Mouse (Mus musculus) forebrain, embryonic 16.5 days (tissue): ENCODE data around the gene Dpf3. TPM values are rescaled to one million over a fixed set of nuclear protein-coding genes. Genes with fewer than 3 reads are reported as not detected.

Source experiments
- ATAC-seq: fragments of 200-750 bp; cut with Nextera tagmentation; 2 replicates; pipeline ENCODE4 v1.8.0; 2017; ENCODE audit warnings: mild to moderate bottlenecking, moderate library complexity
- H3K27ac ChIP-seq: fragments of 300-500 bp; sonication (generic); 2 replicates; pipeline ENCODE4 v1.5.1; 2014; ENCODE audit warnings: low read length, control low read depth
- H3K27me3 ChIP-seq: fragments of 300-500 bp; sonication (generic); replicated peaks from 2 replicates; pipeline ENCODE4 v1.6.1; 2014; ENCODE audit warnings: low read length; ENCODE audit not compliant: control insufficient read depth, insufficient read depth
- H3K36me3 ChIP-seq: fragments of 300-500 bp; sonication (generic); 2 replicates; pipeline ENCODE4 v1.6.1; 2014; ENCODE audit not compliant: control insufficient read depth, insufficient read depth
- H3K4me1 ChIP-seq: fragments of 300-500 bp; sonication (generic); replicated peaks from 2 replicates; pipeline ENCODE4 v1.6.1; 2014; ENCODE audit warnings: low read length; ENCODE audit not compliant: control insufficient read depth, insufficient read depth
- H3K4me2 ChIP-seq: fragments of 300-500 bp; sonication (generic); 2 replicates; pipeline ENCODE4 v1.6.1; 2014; ENCODE audit warnings: mild to moderate bottlenecking, low read length, control low read depth
- H3K4me3 ChIP-seq: fragments of 300-500 bp; sonication (generic); replicated peaks from 2 replicates; pipeline ENCODE4 v1.5.1; 2014; ENCODE audit warnings: mild to moderate bottlenecking, low read length, control low read depth
- H3K9ac ChIP-seq: fragments of 300-500 bp; sonication (generic); replicated peaks from 2 replicates; pipeline ENCODE4 v1.6.1; 2014; ENCODE audit warnings: low read depth, low read length, control low read depth
- H3K9me3 ChIP-seq: fragments of 300-500 bp; sonication (generic); 2 replicates; pipeline ENCODE4 v1.6.1; 2016; ENCODE audit warnings: low read length; ENCODE audit not compliant: control insufficient read depth
- WGBS: fragments of 180-500 bp; shearing (Covaris S2); extraction: QIAGEN DNeasy Blood & Tissue Kit; methylation state at CpG from one replicate; pipeline ENCODE4 v1.1.7; 2014; 5-methylcytosine and 5-hydroxymethylcytosine counted together
- polyA plus RNA-seq: library from polyadenylated mRNA; unstranded; fragments of >200 nt; fragmentation: Nextera tagmentation; extraction: Ambion mirVana; gene quantifications from 2 replicates; pipeline ENCODE4 v1.2.1, GENCODE M21; 2015

Gene Dpf3
- polyA plus RNA-seq, 1 experiment from 2014 or later: 10.3 TPM

DNA sequence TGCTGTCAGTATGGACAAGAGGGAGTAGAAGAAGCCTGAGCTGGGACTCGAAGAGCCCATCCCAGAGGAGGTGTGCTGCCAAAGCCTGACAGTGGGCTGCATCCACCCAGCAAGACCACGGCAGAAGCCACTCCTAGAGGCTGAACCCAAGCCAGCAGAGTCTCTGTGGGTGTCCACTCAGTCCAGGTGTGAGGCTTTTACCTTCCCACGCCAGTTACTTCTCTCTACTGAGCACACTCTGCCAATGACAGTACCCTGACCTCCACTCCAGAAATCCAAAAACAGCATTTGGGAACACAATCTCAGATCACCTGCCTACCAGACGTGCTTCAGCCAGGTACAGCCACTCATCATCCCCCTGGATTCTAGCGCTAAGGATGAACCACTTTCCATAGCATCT is 280.0 kb downstream of the Dpf3 start:
- ATAC-seq: no peak
- no peak overlapping the region for H3K4me3 ChIP-seq
- H3K4me1 ChIP-seq: peaks cover 20% of the 10 kb centered on the region
- H3K9ac ChIP-seq: no peak overlapping the region
- no peaks in the 10 kb centered on the region for H3K36me3 ChIP-seq
- H3K27ac ChIP-seq: no peak overlapping the region; the same call in 1 of the 2 replicates
- no peaks in the 10 kb centered on the region for H3K27me3 ChIP-seq
- 81% methylated on average over 5 of the region's 5 CpGs for WGBS
- no peak overlapping the region for H3K4me2 ChIP-seq
- H3K9me3 ChIP-seq: no peaks in the 10 kb centered on the region

DNA sequence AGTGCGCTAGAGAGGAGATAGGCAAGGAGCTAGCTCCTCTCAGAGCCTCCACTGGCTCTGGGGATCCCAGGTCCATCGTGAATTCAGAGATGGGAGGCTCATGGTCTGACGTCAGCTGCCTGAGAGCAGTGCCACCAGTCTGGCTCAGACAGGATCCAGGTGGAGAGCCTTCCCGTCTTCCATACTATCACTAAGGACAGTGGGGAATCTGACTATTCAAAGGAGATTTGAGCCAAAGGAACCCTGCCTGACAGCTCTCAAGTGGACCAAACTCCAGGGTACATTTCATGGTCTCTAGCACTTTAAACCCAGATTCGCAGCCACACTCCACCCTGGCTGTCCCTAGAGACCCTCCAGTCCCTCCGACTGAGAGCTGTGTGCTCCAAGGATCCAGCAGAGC is 280.6 kb downstream of the Dpf3 start:
- no peak overlapping the region for H3K9ac ChIP-seq
- no peak overlapping the region for H3K4me2 ChIP-seq
- no peaks in the 10 kb centered on the region for H3K36me3 ChIP-seq
- H3K4me3 ChIP-seq: no peak overlapping the region
- no peaks in the 10 kb centered on the region for H3K27me3 ChIP-seq
- no peak for ATAC-seq
- peaks cover 20% of the 10 kb centered on the region for H3K4me1 ChIP-seq
- WGBS: 74% methylated on average over 6 of the region's 6 CpGs
- no peak overlapping the region for H3K27ac ChIP-seq
- no peaks in the 10 kb centered on the region for H3K9me3 ChIP-seq

DNA sequence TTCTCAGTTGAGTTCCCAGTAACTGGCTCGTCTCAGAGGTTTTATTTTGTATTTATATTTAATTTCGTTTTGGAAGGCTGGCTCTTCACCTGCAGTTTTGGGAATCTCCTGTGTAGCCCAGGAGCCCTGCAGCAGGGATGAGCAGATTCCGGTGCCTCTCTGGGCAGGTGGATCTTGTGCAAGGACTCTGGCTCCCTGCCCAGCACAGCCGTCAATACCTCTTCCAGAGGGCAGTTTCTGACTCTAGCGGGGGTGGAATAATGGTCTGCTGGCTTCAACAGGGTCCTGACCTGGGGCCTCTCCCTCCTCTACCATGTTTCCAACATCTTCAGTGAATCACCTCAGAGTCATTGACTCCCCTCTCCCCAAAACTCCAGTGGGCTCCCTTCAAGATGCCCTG is 283.2 kb downstream of the Dpf3 start:
- peaks cover 16% of the 10 kb centered on the region for H3K4me1 ChIP-seq
- ATAC-seq: no peak
- no peak overlapping the region for H3K9ac ChIP-seq
- H3K27ac ChIP-seq: no peak overlapping the region
- H3K36me3 ChIP-seq: no peaks in the 10 kb centered on the region
- no peak overlapping the region for H3K4me2 ChIP-seq
- 56% methylated on average over 5 of the region's 5 CpGs for WGBS
- no peak overlapping the region for H3K4me3 ChIP-seq
- H3K9me3 ChIP-seq: no peaks in the 10 kb centered on the region
- H3K27me3 ChIP-seq: no peaks in the 10 kb centered on the region

DNA sequence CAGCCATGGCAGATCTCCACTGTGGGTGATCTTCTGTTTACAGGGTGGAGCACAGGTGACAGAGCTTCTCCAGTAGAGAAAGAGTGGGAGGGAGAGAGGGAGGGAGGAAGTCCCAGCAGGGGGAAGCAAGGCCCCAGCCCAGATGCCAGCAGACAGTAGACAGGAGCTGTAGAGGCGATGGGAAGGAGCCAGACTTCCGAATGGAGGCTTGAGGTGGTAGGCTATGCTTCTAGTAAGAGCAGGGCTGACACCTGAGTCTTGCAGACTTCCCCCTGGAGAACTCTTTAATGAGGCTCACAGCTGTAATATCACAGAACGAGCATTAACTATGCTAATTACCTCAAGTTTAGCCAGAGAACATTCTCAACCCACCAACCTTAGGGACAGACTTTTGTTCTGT is 285.8 kb downstream of the Dpf3 start:
- WGBS: 29% methylated on average over 3 of the region's 3 CpGs

DNA sequence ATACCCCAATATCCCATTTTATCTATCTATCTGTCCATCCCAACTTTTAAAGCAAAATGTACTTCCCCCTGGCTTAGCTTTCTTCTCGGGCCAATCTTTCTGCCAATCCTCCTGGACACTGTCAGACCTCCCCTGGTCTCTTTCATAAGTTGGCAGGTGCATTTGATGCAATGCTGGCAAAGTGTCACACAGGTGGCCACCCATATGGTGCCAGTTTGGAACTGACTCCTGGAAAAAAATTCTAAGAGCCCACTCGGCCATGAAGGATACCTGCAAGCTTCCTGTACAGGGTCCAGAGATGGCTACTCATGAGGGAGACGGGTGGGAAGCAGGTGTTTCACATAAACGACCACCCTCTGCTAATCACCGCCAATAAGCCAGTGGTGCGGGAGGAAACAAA is 307.0 kb downstream of the Dpf3 start:
- no peak for ATAC-seq

More for the DNA sequence above, 285.8 kb downstream of the Dpf3 start:
- Histone ChIP-seq H3K9ac (no peak overlapping the region), H3K4me1 (no peaks in the 10 kb centered on the region), H3K27ac (no peak overlapping the region), H3K9me3 (no peaks in the 10 kb centered on the region), H3K4me2 (no peak overlapping the region), H3K27me3 (no peaks in the 10 kb centered on the region), H3K4me3 (no peak overlapping the region), H3K36me3 (no peaks in the 10 kb centered on the region)
- ATAC-seq: no peak

DNA sequence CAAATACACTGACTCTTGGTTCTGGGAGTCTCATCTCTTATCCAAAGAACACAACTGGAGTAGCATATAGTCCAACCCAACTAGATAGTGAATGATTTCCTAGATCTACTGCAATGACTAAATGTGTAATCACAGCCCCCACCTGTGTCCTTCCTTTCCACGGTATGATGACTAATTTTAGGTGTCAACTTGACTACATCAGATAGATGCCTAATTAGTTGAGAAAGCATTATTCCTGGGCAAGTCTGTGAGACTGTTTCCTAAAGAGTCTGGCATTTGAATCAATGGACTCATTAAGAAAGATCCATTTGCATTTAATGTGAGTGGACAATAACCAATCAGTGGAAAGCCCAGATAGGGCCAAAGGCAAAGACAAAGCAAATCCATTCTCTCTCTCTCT is 307.7 kb downstream of the Dpf3 start:
- no peak for ATAC-seq
- no peak overlapping the region for H3K4me3 ChIP-seq
- H3K27ac ChIP-seq: no peak overlapping the region
- no peaks in the 10 kb centered on the region for H3K27me3 ChIP-seq
- H3K4me1 ChIP-seq: no peaks in the 10 kb centered on the region
- no peak overlapping the region for H3K4me2 ChIP-seq
- no peaks in the 10 kb centered on the region for H3K36me3 ChIP-seq
- 35% methylated on average over 1 of the region's 1 CpGs for WGBS
- no peaks in the 10 kb centered on the region for H3K9me3 ChIP-seq
- no peak overlapping the region for H3K9ac ChIP-seq

More for the DNA sequence above, 307.0 kb downstream of the Dpf3 start:
- Histone ChIP-seq H3K4me3 (no peak overlapping the region), H3K27ac (no peak overlapping the region), H3K4me2 (no peak overlapping the region), H3K9ac (no peak overlapping the region), H3K27me3 (no peaks in the 10 kb centered on the region), H3K36me3 (no peaks in the 10 kb centered on the region), H3K4me1 (no peaks in the 10 kb centered on the region), H3K9me3 (no peaks in the 10 kb centered on the region)
- WGBS: 76% methylated on average over 6 of the region's 6 CpGs

DNA sequence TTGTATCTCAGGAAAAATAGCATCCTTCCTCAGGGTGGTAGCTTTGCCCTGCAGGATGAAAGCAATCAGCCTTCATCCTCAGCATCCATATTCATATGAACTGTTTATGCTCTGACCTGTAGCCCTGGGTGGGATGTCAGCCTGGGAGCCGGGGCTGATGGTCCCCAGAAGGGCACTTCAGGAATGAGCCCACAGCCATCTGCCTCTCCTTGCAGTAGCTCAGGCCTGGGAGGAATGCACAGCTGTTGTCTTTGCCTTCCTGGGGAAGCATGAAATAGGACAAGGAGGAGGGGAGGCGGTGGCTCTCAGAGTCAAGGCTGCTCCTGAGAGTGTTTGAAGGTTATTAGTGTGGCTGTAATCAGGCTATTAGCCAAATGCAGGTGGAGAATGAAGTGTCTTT is 308.7 kb downstream of the Dpf3 start:
- Histone ChIP-seq H3K9ac (no peak overlapping the region), H3K27me3 (no peaks in the 10 kb centered on the region), H3K36me3 (no peaks in the 10 kb centered on the region), H3K4me3 (no peak overlapping the region), H3K4me1 (no peaks in the 10 kb centered on the region), H3K4me2 (no peak overlapping the region), H3K27ac (no peak overlapping the region), H3K9me3 (no peaks in the 10 kb centered on the region)
- 92% methylated on average over 2 of the region's 2 CpGs for WGBS
- no peak for ATAC-seq

DNA sequence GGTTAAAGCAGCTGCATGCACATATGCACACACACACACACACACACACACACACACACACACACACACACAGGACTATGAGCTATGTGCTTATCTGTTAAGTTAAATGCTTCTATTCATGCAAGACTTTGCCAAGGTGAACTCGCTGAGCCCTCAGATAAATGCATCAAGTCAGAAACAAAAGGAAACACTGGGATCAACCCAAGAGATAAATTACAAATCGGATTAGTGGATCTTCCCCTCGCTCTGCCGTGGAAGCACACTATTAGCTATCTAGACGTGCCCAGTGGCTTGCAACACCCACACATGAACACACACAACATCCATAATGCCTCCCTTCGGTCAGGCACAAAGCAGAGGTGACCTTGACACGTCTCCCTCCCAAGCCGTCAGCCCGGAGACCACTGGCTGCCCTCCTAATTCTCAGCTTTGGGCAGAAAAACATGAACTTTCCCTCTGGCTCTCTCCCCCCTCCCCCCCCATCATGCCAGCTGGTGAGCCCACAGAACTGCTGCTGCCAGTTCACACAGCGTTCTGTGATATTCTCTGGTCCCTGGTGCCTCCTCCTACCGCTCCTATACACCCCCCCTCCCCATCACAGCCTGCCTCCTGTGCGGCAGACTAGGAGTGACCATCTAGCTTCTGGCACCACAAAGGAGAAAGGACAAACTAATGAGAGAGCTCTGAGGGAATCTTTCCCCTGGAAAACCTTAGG is 317.9 kb downstream of the Dpf3 start:
- H3K4me2 ChIP-seq: no peak overlapping the region
- no peak overlapping the region for H3K4me3 ChIP-seq
- peak overlapping the region; percentile 37; the same call in 1 of the 2 replicates for H3K27ac ChIP-seq
- no peaks in the 10 kb centered on the region for H3K36me3 ChIP-seq
- no peaks in the 10 kb centered on the region for H3K27me3 ChIP-seq
- H3K9ac ChIP-seq: no peak overlapping the region
- ATAC-seq: peak; percentile 72
- 30% methylated on average over 12 of the region's 12 CpGs for WGBS
- peaks cover 8% of the 10 kb centered on the region; the same call in 1 of the 2 replicates for H3K4me1 ChIP-seq
- no peaks in the 10 kb centered on the region for H3K9me3 ChIP-seq

DNA sequence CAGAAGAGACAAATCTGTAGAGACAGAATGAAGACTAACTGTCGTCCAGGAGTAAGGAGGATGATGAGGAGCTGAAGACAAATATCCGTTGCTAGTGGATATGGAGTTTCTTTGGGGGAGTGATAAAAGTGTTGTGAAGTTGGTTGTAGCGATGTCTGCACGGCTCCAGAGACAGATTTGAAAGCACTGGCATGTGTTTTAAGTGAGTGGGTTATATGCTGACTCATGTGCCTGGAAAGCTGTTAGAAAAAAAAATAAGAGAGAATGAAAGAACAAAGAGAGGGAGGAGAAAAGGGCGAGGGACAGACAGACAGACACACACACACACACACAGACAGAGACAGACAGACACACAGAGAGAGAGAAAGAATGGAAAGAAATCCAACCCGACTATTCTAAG is 319.2 kb downstream of the Dpf3 start:
- H3K27me3 ChIP-seq: no peaks in the 10 kb centered on the region
- H3K27ac ChIP-seq: no peak overlapping the region
- no peak overlapping the region for H3K9ac ChIP-seq
- no peaks in the 10 kb centered on the region for H3K36me3 ChIP-seq
- H3K9me3 ChIP-seq: no peaks in the 10 kb centered on the region
- no peak overlapping the region for H3K4me2 ChIP-seq
- no peak overlapping the region for H3K4me3 ChIP-seq
- H3K4me1 ChIP-seq: peaks cover 8% of the 10 kb centered on the region; the same call in 1 of the 2 replicates
- WGBS: 84% methylated on average over 6 of the region's 6 CpGs
- ATAC-seq: no peak

DNA sequence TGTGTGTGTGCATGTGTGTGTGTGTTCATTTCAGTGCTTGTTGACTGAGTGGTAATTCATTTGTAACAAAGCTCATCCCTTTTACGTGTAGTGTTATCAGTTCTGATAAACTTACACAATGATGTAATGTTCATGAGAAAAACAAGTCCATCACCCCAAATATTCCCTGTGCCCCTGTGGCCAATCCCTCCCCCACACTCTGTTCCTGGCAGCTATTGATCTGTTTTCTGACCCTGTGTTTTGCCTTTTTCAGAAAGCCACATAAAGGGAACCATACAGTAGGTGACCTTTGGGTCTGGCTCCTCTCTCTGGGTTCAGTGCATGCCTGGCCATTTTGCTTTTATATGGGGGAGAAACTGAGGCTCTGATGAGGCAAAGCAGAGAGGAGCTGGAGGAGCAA is 322.5 kb downstream of the Dpf3 start:
- Histone ChIP-seq H3K9ac (no peak overlapping the region), H3K4me1 (peaks cover 7% of the 10 kb centered on the region; the same call in 1 of the 2 replicates), H3K4me3 (no peak overlapping the region), H3K4me2 (no peak overlapping the region), H3K27ac (no peak overlapping the region), H3K9me3 (no peaks in the 10 kb centered on the region), H3K27me3 (no peaks in the 10 kb centered on the region), H3K36me3 (no peaks in the 10 kb centered on the region)
- 100% methylated on average over 1 of the region's 1 CpGs for WGBS
- ATAC-seq: no peak
